Mouse (Mus musculus): ENCODE results near the gene Slit3.

DNA sequence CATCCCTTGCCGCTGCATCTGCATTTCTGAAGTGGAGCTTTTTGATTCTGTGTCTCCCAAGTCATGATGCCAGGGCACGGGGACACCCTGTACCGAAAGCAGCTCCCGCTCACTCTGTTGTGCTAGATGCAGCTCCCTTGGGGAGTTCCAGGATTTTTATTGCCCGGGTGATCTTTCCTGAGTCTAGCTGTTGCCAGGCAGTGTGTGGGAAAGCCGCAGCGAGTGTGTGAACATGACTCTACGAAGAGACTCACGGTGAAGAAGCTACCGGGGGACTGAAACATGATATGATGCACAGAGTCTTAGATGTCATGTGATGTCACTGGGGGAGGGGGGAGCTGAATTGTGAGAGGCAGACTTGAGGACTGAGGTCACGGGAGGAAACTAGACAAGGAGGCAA, 518.4 kb downstream of the Slit3 start:
- no peak for TF ChIP-seq GATA1 (IDR thresholded peaks at IDR 0.05; ENCODE audit: low read length)
- TF ChIP-seq TAL1 (IDR thresholded peaks at IDR 0.05; ENCODE audit: low read length) = no peak
